Mouse (Mus musculus) lung, embryonic 16.5 days (tissue): ENCODE data around the gene Chadl. TPM values are rescaled to one million over a fixed set of nuclear protein-coding genes. Genes with fewer than 3 reads are reported as not detected.

Experiments
- ATAC-seq: fragments of 200-750 bp; cut with Nextera tagmentation; 2 replicates; pipeline ENCODE4 v1.8.0; 2017; ENCODE audit warnings: low read depth, mild to moderate bottlenecking, moderate library complexity
- H3K27ac ChIP-seq: fragments of 300-500 bp; sonication (generic); 2 replicates; pipeline ENCODE4 v1.5.1; 2014; ENCODE audit warnings: mild to moderate bottlenecking, control low read depth, low read length
- H3K27me3 ChIP-seq: fragments of 300-500 bp; sonication (generic); 2 replicates; pipeline ENCODE4 v1.6.1; 2014; ENCODE audit warnings: low read depth, low read length, mixed read lengths; ENCODE audit not compliant: control insufficient read depth, insufficient read depth
- H3K36me3 ChIP-seq: fragments of 300-500 bp; sonication (generic); 2 replicates; pipeline ENCODE4 v1.6.1; 2014; ENCODE audit warnings: low read length; ENCODE audit not compliant: control insufficient read depth, insufficient read depth
- H3K4me1 ChIP-seq: fragments of 300-500 bp; sonication (generic); replicated peaks from 2 replicates; pipeline ENCODE4 v1.6.1; 2014; ENCODE audit warnings: low read length, mixed read lengths; ENCODE audit not compliant: control insufficient read depth, insufficient read depth
- H3K4me2 ChIP-seq: fragments of 300-500 bp; sonication (generic); 2 replicates; pipeline ENCODE4 v1.6.1; 2014; ENCODE audit warnings: low read depth, low read length, control low read depth
- H3K4me3 ChIP-seq: fragments of 300-500 bp; sonication (generic); 2 replicates; pipeline ENCODE4 v1.5.1; 2014; ENCODE audit warnings: mild to moderate bottlenecking, low read length, control low read depth
- H3K9ac ChIP-seq: fragments of 300-500 bp; sonication (generic); 2 replicates; pipeline ENCODE4 v1.6.1; 2014; ENCODE audit warnings: low read length, control low read depth
- H3K9me3 ChIP-seq: fragments of 300-500 bp; sonication (generic); 2 replicates; pipeline ENCODE4 v1.6.1; 2016; ENCODE audit warnings: low read length; ENCODE audit not compliant: control insufficient read depth
- WGBS: fragments of 180-500 bp; shearing (Covaris S2); extraction: QIAGEN DNeasy Blood & Tissue Kit; methylation state at CpG from one replicate; pipeline ENCODE4 v1.1.7; 2014; 5-methylcytosine and 5-hydroxymethylcytosine counted together
- polyA plus RNA-seq: library from polyadenylated mRNA; unstranded; fragments of >200 nt; fragmentation: Nextera tagmentation; extraction: Ambion mirVana; gene quantifications from 2 replicates; pipeline ENCODE4 v1.2.1, GENCODE M21; 2015

Gene Chadl
- polyA plus RNA-seq, 1 experiment from 2014 or later = 5.6 TPM

GRCm38 (mm10) chr15:81649516-81650455 lies 47.3 kb downstream of the Chadl start:
- H3K4me2 ChIP-seq = no peak overlapping the region
- H3K9ac ChIP-seq = no peak overlapping the region
- no peak for ATAC-seq
- 94% methylated on average over 8 of the region's 8 CpGs for WGBS
- no peaks in the 10 kb centered on the region for H3K4me1 ChIP-seq
- no peak overlapping the region for H3K4me3 ChIP-seq
- H3K36me3 ChIP-seq = peaks cover 52% of the 10 kb centered on the region
- no peaks in the 10 kb centered on the region for H3K9me3 ChIP-seq
- H3K27ac ChIP-seq = no peak overlapping the region
- H3K27me3 ChIP-seq = no peaks in the 10 kb centered on the region

Other genes starting within 250 kb of the Chadl start
- gene Rbx1, start 231.0 kb downstream of the Chadl start, polyA plus RNA-seq = 466 and 468 TPM in 2 replicates
- gene Ep300, start 111.9 kb downstream of the Chadl start, polyA plus RNA-seq = 13.8 and 16.2 TPM in 2 replicates
- 19.8 and 24.8 TPM in 2 replicates for gene L3mbtl2, start 33.4 kb downstream of the Chadl start, polyA plus RNA-seq
- 25.7 and 32.0 TPM in 2 replicates for gene Zc3h7b, start 47.8 kb upstream of the Chadl start, polyA plus RNA-seq
- 94.6 and 95.7 TPM in 2 replicates for gene Rangap1, start 48.2 kb upstream of the Chadl start, polyA plus RNA-seq
- gene Tef, start 105.1 kb upstream of the Chadl start, polyA plus RNA-seq = 32.4 and 39.8 TPM in 2 replicates
- gene Tob2, start 161.5 kb upstream of the Chadl start, polyA plus RNA-seq = 32.3 and 36.0 TPM in 2 replicates
- 146 and 148 TPM in 2 replicates for gene Phf5a, start 174.6 kb upstream of the Chadl start, polyA plus RNA-seq
- gene Aco2, start 175.0 kb upstream of the Chadl start, polyA plus RNA-seq = 171 and 180 TPM in 2 replicates
- 64.5 and 65.1 TPM in 2 replicates for gene Polr3h, start 229.0 kb upstream of the Chadl start, polyA plus RNA-seq
- 10.0 and 10.7 TPM in 2 replicates for gene Csdc2, start 239.5 kb upstream of the Chadl start, polyA plus RNA-seq